Mouse (Mus musculus) limb, embryonic 15.5 days (tissue): ENCODE results near the gene Ints4. TPM values are rescaled to one million over a fixed set of nuclear protein-coding genes. Genes with fewer than 3 reads are reported as not detected.
"Not testable (repeated sequence)": the region's sequence is repeated elsewhere in the genome, so short reads cannot be mapped to it uniquely, and the experiment has no call there.

Experiments
- ATAC-seq: fragments of 200-750 bp; cut with Nextera tagmentation; 2 replicates; pipeline ENCODE4 v1.8.0; 2017; ENCODE audit warnings: low read depth, moderate TSS enrichment; ENCODE audit not compliant: insufficient number of reproducible peaks, low FRiP score, low TSS enrichment
- H3K27ac ChIP-seq: fragments of 300-500 bp; sonication (generic); 2 replicates; pipeline ENCODE4 v1.5.1; 2015; ENCODE audit warnings: moderate library complexity, mild to moderate bottlenecking, inconsistent platforms
- H3K27me3 ChIP-seq: fragments of 300-500 bp; sonication (generic); 2 replicates; pipeline ENCODE4 v1.6.1; 2015; ENCODE audit warnings: inconsistent platforms
- H3K36me3 ChIP-seq: fragments of 300-500 bp; sonication (generic); 2 replicates; pipeline ENCODE4 v1.6.1; 2015; ENCODE audit warnings: inconsistent platforms
- H3K4me1 ChIP-seq: fragments of 300-500 bp; sonication (generic); 2 replicates; pipeline ENCODE4 v1.6.1; 2015; ENCODE audit warnings: inconsistent platforms
- H3K4me2 ChIP-seq: fragments of 300-500 bp; sonication (generic); 2 replicates; pipeline ENCODE4 v1.6.1; 2015; ENCODE audit warnings: mild to moderate bottlenecking, inconsistent platforms
- H3K4me3 ChIP-seq: fragments of 300-500 bp; sonication (generic); 2 replicates; pipeline ENCODE4 v1.5.1; 2015; ENCODE audit warnings: mild to moderate bottlenecking, inconsistent platforms
- H3K9ac ChIP-seq: fragments of 300-500 bp; sonication (generic); 2 replicates; pipeline ENCODE4 v1.6.1; 2015; ENCODE audit warnings: inconsistent platforms
- H3K9me3 ChIP-seq: fragments of 300-500 bp; sonication (generic); 2 replicates; pipeline ENCODE4 v1.6.1; 2016; ENCODE audit warnings: inconsistent platforms
- WGBS: fragments of 180-500 bp; shearing (Covaris S2); methylation state at CpG from one replicate; pipeline ENCODE4 v1.1.7; 2015; 5-methylcytosine and 5-hydroxymethylcytosine counted together
- polyA plus RNA-seq: library from polyadenylated mRNA; unstranded; fragments of >200 nt; fragmentation: Nextera tagmentation; extraction: Ambion mirVana; gene quantifications from 2 replicates; pipeline ENCODE4 v1.2.1, GENCODE M21; 2015

Ints4 gene
- polyA plus RNA-seq, result 40.6 and 43.3 TPM in 2 replicates

- peak within 1 kb of the TSS; percentile 63 for H3K9ac ChIP-seq
- H3K4me2 ChIP-seq, result peak within 1 kb of the TSS; percentile 65
- H3K36me3 ChIP-seq, result peaks cover 11% of the 10 kb centered on the region
- ATAC-seq, result peak; percentile 98
- H3K4me1 ChIP-seq, result peaks cover 10% of the 10 kb centered on the region; the same call in 1 of the 2 replicates
- H3K4me3 ChIP-seq, result peak within 1 kb of the TSS; percentile 81
- WGBS, result 0% methylated on average over 24 of the region's 24 CpGs
- H3K27me3 ChIP-seq, result no peaks in the 10 kb centered on the region
- H3K27ac ChIP-seq, result peak within 1 kb of the TSS; percentile 79
- no peaks in the 10 kb centered on the region for H3K9me3 ChIP-seq
These were observed at the start of gene Ints4 for GRCm38 (mm10) chr7:97480821-97481339. TSS of gene Ints4 (plus strand) at chr7:97480956.

DNA sequence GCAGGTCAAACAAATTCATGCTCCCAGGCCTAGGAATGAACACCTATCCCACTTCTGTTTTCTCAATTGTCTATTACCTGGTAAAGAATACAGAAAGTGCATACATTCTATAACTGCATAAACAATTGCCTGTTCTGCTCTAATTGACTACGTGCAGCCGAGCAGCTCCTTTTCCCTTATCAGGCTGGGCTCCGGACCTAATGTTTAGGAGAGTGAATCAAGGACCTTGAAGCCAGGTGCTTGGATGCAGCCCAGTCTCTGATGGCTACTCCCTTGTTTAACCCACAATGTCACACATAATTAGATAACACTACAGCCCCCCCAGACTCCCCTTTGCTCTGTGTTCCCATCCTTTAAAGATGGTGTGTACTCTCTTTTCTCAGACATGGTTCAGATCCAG, 47.2 kb upstream of the Ints4 start:
- H3K9ac ChIP-seq, H3K27ac ChIP-seq, H3K4me2 ChIP-seq, ATAC-seq, H3K4me1 ChIP-seq, H3K36me3 ChIP-seq, H3K4me3 ChIP-seq, H3K9me3 ChIP-seq, H3K27me3 ChIP-seq: not testable (repeated sequence)
- WGBS, result 64% methylated on average over 3 of the region's 3 CpGs

DNA sequence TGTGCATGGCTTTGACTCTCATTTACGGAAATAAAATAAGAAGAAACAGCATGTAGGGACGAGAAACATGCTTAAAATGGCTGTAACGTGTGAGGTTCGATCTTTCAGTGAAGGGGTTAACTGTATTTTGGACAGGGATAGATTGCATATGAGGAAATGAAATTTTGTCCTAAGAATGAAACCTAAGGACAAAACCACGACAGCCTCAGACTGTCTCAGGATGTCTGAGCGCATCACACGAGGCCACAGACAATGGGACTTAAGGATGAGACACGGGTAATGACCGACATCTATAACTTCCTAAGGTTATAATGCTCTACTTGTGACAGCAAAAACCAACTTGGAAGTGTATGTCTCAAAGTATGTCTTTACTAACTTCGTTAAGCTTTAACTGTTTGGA, 46.2 kb upstream of the Ints4 start:
- no peak for ATAC-seq
- H3K4me1 ChIP-seq, result peaks cover 6% of the 10 kb centered on the region
- WGBS, result 69% methylated on average over 10 of the region's 10 CpGs
- H3K4me3 ChIP-seq, result no peak overlapping the region
- no peaks in the 10 kb centered on the region for H3K9me3 ChIP-seq
- no peak overlapping the region for H3K4me2 ChIP-seq
- no peaks in the 10 kb centered on the region for H3K36me3 ChIP-seq
- H3K9ac ChIP-seq, result no peak overlapping the region
- no peaks in the 10 kb centered on the region for H3K27me3 ChIP-seq
- no peak overlapping the region for H3K27ac ChIP-seq

DNA sequence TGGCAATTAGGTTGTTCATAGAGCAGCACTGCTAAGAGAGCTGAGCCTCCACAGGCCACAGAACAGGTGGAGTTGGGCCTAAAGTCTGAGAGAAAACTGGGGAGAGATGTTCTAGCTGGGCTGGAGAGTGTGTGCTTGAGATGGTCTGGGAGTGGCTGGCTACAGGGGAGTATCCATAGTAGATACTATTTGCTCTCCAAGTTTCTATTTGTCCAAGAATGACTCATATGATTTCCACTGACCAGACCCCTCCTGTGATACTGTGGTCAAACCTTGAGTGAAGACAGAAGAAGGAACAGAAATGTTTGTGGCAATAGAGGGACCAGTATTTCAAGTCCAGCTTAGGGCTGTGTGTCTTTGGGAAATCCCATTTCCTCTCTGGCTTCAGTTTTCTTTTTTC, 41.8 kb upstream of the Ints4 start:
- no peak overlapping the region for H3K9ac ChIP-seq
- H3K27me3 ChIP-seq, result no peaks in the 10 kb centered on the region
- no peaks in the 10 kb centered on the region for H3K9me3 ChIP-seq
- H3K4me1 ChIP-seq, result no peaks in the 10 kb centered on the region
- H3K27ac ChIP-seq, result no peak overlapping the region
- ATAC-seq, result no peak
- H3K4me2 ChIP-seq, result no peak overlapping the region
- H3K4me3 ChIP-seq, result no peak overlapping the region
- H3K36me3 ChIP-seq, result no peaks in the 10 kb centered on the region

- 20% methylated on average over 6 of the region's 6 CpGs for WGBS
- H3K9me3 ChIP-seq, result no peaks in the 10 kb centered on the region
- H3K4me3 ChIP-seq, result no peak overlapping the region
- H3K4me2 ChIP-seq, result no peak overlapping the region
- H3K4me1 ChIP-seq, result peaks cover 20% of the 10 kb centered on the region
- H3K9ac ChIP-seq, result no peak overlapping the region
- H3K27me3 ChIP-seq, result no peaks in the 10 kb centered on the region
- H3K36me3 ChIP-seq, result no peaks in the 10 kb centered on the region
- ATAC-seq, result peak; percentile 83
- peak overlapping the region; percentile 81 for H3K27ac ChIP-seq
These were observed 34.4 kb upstream of the Ints4 start for GRCm38 (mm10) chr7:97446171-97446925.

- 52% methylated on average over 6 of the region's 6 CpGs for WGBS
- Histone ChIP-seq H3K9ac (no peak overlapping the region), H3K4me2 (no peak overlapping the region), H3K27me3 (no peaks in the 10 kb centered on the region), H3K36me3 (no peaks in the 10 kb centered on the region), H3K4me1 (peaks cover 20% of the 10 kb centered on the region), H3K27ac (peak overlapping the region; percentile 81), H3K9me3 (no peaks in the 10 kb centered on the region), H3K4me3 (no peak overlapping the region)
- ATAC-seq, result no peak
These were observed 33.7 kb upstream of the Ints4 start for GRCm38 (mm10) chr7:97447050-97447531.

GRCm38 (mm10) chr7:97451023-97451422, 29.7 kb upstream of the Ints4 start, which contains the start of gene Kctd14:
TSS of gene Kctd14 (plus strand) at chr7:97451323.
- H3K27ac ChIP-seq, H3K36me3 ChIP-seq, H3K4me2 ChIP-seq, ATAC-seq, H3K9ac ChIP-seq, H3K4me3 ChIP-seq, H3K9me3 ChIP-seq, H3K27me3 ChIP-seq: not testable (repeated sequence)
- peaks cover 28% of the 10 kb centered on the region for H3K4me1 ChIP-seq
- WGBS, result 82% methylated on average over 2 of the region's 2 CpGs

GRCm38 (mm10) chr7:97452196-97452595, 28.6 kb upstream of the Ints4 start:
- WGBS, result 70% methylated on average over 6 of the region's 6 CpGs
- ATAC-seq, result no peak
- no peaks in the 10 kb centered on the region for H3K9me3 ChIP-seq
- H3K4me1 ChIP-seq, result peaks cover 17% of the 10 kb centered on the region
- no peak overlapping the region for H3K4me3 ChIP-seq
- no peak overlapping the region for H3K27ac ChIP-seq
- H3K9ac ChIP-seq, result no peak overlapping the region
- H3K4me2 ChIP-seq, result no peak overlapping the region
- no peaks in the 10 kb centered on the region for H3K36me3 ChIP-seq
- no peaks in the 10 kb centered on the region for H3K27me3 ChIP-seq

DNA sequence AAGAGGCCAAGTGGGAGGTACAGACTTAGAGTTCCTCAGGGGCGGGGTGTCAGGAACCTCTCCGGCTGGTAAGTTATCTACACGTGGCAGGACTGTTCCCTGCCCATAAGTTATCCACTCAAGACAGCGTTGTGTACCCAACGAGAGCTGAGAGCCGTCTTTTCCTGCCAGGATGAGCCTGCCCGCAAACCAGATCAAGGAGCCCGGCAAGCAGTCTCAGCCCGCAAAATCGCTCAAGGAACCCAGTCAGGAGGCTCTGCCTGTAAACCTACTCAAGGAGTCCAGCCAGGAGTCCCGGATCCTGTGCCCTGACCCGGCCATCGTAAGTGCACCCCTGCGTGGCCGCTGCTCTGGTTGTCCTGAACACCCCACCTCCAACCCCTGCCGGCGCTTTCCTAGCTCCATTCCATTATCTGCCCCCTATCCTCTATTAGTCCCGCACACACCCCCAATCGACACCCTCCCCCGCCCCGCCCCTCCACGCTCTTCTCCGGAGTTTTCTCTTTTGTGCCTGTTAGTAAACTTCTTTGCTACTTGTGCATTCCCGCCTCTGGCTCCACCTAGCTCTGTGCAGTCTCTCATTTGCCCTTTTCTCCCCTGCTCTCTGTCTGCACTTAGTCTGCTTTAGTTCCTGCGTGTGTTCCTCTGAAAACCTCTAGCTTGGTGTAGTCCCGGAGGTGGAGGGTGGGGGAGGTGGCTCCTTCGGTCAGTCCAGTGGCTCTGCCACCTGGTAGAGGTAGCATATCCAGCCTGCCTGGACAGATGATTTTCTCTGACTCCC, 27.4 kb upstream of the Ints4 start:
- peak overlapping the region; percentile 48 for H3K4me3 ChIP-seq
- peak overlapping the region; percentile 18; the same call in 1 of the 2 replicates for H3K27ac ChIP-seq
- H3K36me3 ChIP-seq, result peaks cover 2% of the 10 kb centered on the region; the same call in 1 of the 2 replicates
- peaks cover 13% of the 10 kb centered on the region for H3K4me1 ChIP-seq
- 5% methylated on average over 27 of the region's 27 CpGs for WGBS
- H3K9ac ChIP-seq, result peak overlapping the region; percentile 56
- no peaks in the 10 kb centered on the region for H3K9me3 ChIP-seq
- no peak for ATAC-seq
- H3K4me2 ChIP-seq, result peak overlapping the region; percentile 87
- H3K27me3 ChIP-seq, result no peaks in the 10 kb centered on the region

GRCm38 (mm10) chr7:97454795-97455194, 26.0 kb upstream of the Ints4 start:
- no peak overlapping the region for H3K27ac ChIP-seq
- 92% methylated on average over 10 of the region's 10 CpGs for WGBS

DNA sequence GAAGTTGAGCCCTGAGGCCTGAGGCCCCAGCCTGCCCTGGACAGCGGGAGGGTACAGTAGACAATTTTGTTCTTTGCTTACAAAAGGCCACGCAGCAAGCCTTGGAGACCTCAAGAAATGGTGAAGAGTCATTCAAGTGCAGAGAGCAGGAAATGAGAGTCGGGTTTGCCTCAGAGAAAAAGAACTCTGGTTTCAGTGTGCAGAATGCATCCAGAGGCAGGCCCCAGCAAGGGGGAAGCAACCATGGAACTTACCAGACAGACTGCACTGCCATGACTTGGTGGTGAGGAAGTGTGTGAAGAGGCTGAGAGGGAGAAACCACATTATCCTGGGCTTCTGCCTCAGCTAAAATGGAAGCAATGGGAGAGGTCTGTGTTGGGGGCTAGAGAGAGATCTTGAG, 25.2 kb upstream of the Ints4 start:
- H3K4me3 ChIP-seq, result no peak overlapping the region
- H3K27me3 ChIP-seq, result no peaks in the 10 kb centered on the region
- H3K4me1 ChIP-seq, result peaks cover 13% of the 10 kb centered on the region
- H3K27ac ChIP-seq, result no peak overlapping the region
- ATAC-seq, result no peak
- peaks cover 2% of the 10 kb centered on the region; the same call in 1 of the 2 replicates for H3K36me3 ChIP-seq
- no peaks in the 10 kb centered on the region for H3K9me3 ChIP-seq
- H3K4me2 ChIP-seq, result no peak overlapping the region
- WGBS, result 74% methylated on average over 3 of the region's 3 CpGs
- no peak overlapping the region for H3K9ac ChIP-seq

More at GRCm38 (mm10) chr7:97454795-97455194, 26.0 kb upstream of the Ints4 start:
- no peak overlapping the region for H3K4me2 ChIP-seq
- H3K27me3 ChIP-seq, result no peaks in the 10 kb centered on the region
- peaks cover 2% of the 10 kb centered on the region; the same call in 1 of the 2 replicates for H3K36me3 ChIP-seq
- H3K4me1 ChIP-seq, result peaks cover 13% of the 10 kb centered on the region
- no peak overlapping the region for H3K4me3 ChIP-seq
- H3K9me3 ChIP-seq, result no peaks in the 10 kb centered on the region
- H3K9ac ChIP-seq, result no peak overlapping the region
- ATAC-seq, result no peak

GRCm38 (mm10) chr7:97473001-97473400, 7.8 kb upstream of the Ints4 start:
- no peak overlapping the region for H3K4me3 ChIP-seq
- no peaks in the 10 kb centered on the region for H3K4me1 ChIP-seq
- no peaks in the 10 kb centered on the region for H3K27me3 ChIP-seq
- H3K27ac ChIP-seq, result no peak overlapping the region
- WGBS, result 70% methylated on average over 5 of the region's 5 CpGs
- no peaks in the 10 kb centered on the region for H3K9me3 ChIP-seq
- no peak for ATAC-seq
- H3K4me2 ChIP-seq, result no peak overlapping the region
- H3K36me3 ChIP-seq, result no peaks in the 10 kb centered on the region
- no peak overlapping the region for H3K9ac ChIP-seq
